In the genomic region with DNA sequence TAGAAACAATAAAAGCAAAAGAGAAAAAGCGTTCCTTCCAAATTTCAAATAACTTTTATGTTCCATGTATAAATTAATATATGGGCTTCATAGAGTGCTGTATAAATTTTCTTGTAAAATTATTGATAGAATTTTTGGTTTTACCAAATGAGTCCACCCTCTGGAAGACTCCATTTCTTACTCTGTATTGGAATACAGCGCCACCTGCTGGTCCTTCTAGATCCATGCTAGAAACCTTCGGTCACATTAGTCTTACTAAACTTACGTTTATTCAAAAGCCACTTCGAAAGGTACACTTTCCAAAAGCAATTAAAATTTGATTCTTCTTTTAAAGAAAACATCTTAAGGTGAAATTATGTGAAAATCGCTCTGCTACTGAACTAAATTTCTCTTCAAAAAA, we compare ENCODE assay signal across 9 mouse cellular contexts.
A peak's percentile ranks its signal among the peaks of the same experiment; 100 is the strongest.
DNase-seq lines count a peak whose midpoint lies in the region; ATAC-seq and TF ChIP-seq lines count a peak whose summit lies in the region.
"Had no signal": no experiment of that assay in that cellular context is flagged by ENCODE, and none has a peak within 500 bp of the region (broad histone marks: within the 10 kb centered on the region; RNA-seq: fewer than 3 reads in every experiment).

No protein-coding gene starts in this region.

- H3K27ac ChIP-seq in hindbrain, embryonic 11.5 days (ENCODE audit: low read depth, low read length) = no peak overlapping the region
- no peak overlapping the region for H3K27ac ChIP-seq in hindbrain, embryonic 13.5 days
- H3K27ac ChIP-seq: limb, embryonic 15.5 days had no signal

- WGBS in hindbrain, embryonic 11.5 days = 53% methylated on average over 6 of the region's 6 CpGs
- WGBS in hindbrain, embryonic 13.5 days = 52% methylated on average over 6 of the region's 6 CpGs

- H3K4me2 ChIP-seq in hindbrain, embryonic 11.5 days (replicated peaks; ENCODE audit: low read depth, low read length) = no peak overlapping the region
- no peak overlapping the region for H3K4me2 ChIP-seq in hindbrain, embryonic 13.5 days
- H3K4me2 ChIP-seq: limb, embryonic 15.5 days had no signal

- no peaks in the 10 kb centered on the region for H3K4me1 ChIP-seq in hindbrain, embryonic 11.5 days (replicated peaks; ENCODE audit: control insufficient read depth, insufficient read depth, low read length)
- H3K4me1 ChIP-seq in hindbrain, embryonic 13.5 days (replicated peaks) = no peaks in the 10 kb centered on the region
- H3K4me1 ChIP-seq in G1E (ENCODE audit: insufficient read depth, low read depth, low read length) = no peaks in the 10 kb centered on the region; the same call in 1 of the 2 replicates

- no peak for ATAC-seq in hindbrain, embryonic 11.5 days (ENCODE audit: low FRiP score)
- no peak for ATAC-seq in hindbrain, embryonic 13.5 days (ENCODE audit: low FRiP score)
- ATAC-seq in G1E (ENCODE audit: extremely low read depth, insufficient number of reproducible peaks, low FRiP score, poor library complexity, severe bottlenecking) = no peak

- peak; percentile 48 for TF ChIP-seq CTCF in G1E (IDR thresholded peaks at IDR 0.05; ENCODE audit: low read depth, low read length)

- no peaks in the 10 kb centered on the region for H3K36me3 ChIP-seq in hindbrain, embryonic 11.5 days (ENCODE audit: control insufficient read depth, insufficient read depth, low read length)
- H3K36me3 ChIP-seq in hindbrain, embryonic 13.5 days = no peaks in the 10 kb centered on the region
- H3K36me3 ChIP-seq in G1E (replicated peaks) = no peaks in the 10 kb centered on the region
- H3K36me3 ChIP-seq: limb, embryonic 15.5 days had no signal

- no peaks in the 10 kb centered on the region for H3K27me3 ChIP-seq in hindbrain, embryonic 11.5 days (ENCODE audit: control insufficient read depth, insufficient read depth, low read length)
- no peaks in the 10 kb centered on the region for H3K27me3 ChIP-seq in hindbrain, embryonic 13.5 days
- H3K27me3 ChIP-seq in G1E (ENCODE audit: insufficient read depth, low read length) = 0 out of 2 replicates have a peak, but pooled peaks cover 3% of the 10 kb centered on the region
- H3K27me3 ChIP-seq: limb, embryonic 15.5 days had no signal

- H3K9me3 ChIP-seq in hindbrain, embryonic 11.5 days (ENCODE audit: control insufficient read depth, low read length) = no peaks in the 10 kb centered on the region
- no peaks in the 10 kb centered on the region for H3K9me3 ChIP-seq in hindbrain, embryonic 13.5 days
- H3K9me3 ChIP-seq in G1E (replicated peaks) = no peaks in the 10 kb centered on the region
- H3K9me3 ChIP-seq: limb, embryonic 15.5 days had no signal

- peak; percentile 73 for DNase-seq in hindbrain, embryonic 11.5 days (ENCODE audit: low spot score)
- DNase-seq in G1E (ENCODE audit: low spot score) = peak; percentile 39
- peak; percentile 45 for DNase-seq in cerebellum, adult 11 months
- DNase-seq in frontal cortex, postnatal 36 days (ENCODE audit: low spot score in 2 of 2) = peak; percentile 46 to 68
- peak; percentile 48 for DNase-seq in layer of hippocampus, adult 9-10 months (ENCODE audit: low spot score)
- peak; percentile 59 for DNase-seq in mesoderm, embryonic 11.5 days (ENCODE audit: low read depth, low spot score)
- DNase-seq in thymus, postnatal 4 days = peak; percentile 63

- H3K4me3 ChIP-seq in hindbrain, embryonic 11.5 days (ENCODE audit: low read depth, low read length) = no peak overlapping the region
- H3K4me3 ChIP-seq in hindbrain, embryonic 13.5 days = no peak overlapping the region
- no peak overlapping the region for H3K4me3 ChIP-seq in G1E (ENCODE audit: low read depth, low read length)
- H3K4me3 ChIP-seq: limb, embryonic 15.5 days had no signal

- no peak overlapping the region for H3K9ac ChIP-seq in hindbrain, embryonic 11.5 days (ENCODE audit: low read depth, low read length)
- H3K9ac ChIP-seq in hindbrain, embryonic 13.5 days = no peak overlapping the region
- H3K9ac ChIP-seq: limb, embryonic 15.5 days had no signal
